Mouse (Mus musculus) ES-Bruce4 (cell line): ENCODE results near the gene Anp32a.

Source experiments
- CTCF ChIP-seq: IDR thresholded peaks from one replicate; pipeline ENCODE4 v1.8.1; 2011; ENCODE audit warnings: low read depth, low read length
- EP300 ChIP-seq: IDR thresholded peaks from 2 replicates; pipeline ENCODE4 v1.6.1; 2011; ENCODE audit warnings: low read depth, low read length; ENCODE audit not compliant: insufficient read depth
- POLR2A ChIP-seq: IDR thresholded peaks from one replicate; pipeline ENCODE4 v1.8.1; 2011; ENCODE audit warnings: low read length; ENCODE audit not compliant: insufficient read depth

DNA sequence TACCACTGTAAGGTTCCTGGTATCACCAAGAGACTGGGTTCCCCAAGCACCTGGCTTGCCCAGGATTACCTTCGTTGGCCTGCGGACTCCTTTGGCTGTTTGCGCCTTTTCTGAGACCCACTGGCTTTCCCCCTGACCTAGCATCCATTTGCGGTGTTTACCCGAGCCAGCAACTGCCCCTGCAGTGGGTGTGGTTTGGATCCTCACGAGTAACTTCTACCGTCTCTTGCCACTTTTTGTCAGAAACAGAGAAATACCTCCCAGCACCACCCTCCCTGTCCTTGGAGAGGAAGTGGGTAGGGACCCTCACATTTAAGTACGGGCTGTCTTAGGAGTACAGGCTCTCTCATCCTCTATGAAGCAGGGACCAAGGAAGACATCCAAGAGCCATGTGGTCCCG, 29.1 kb downstream of the Anp32a start:
- TF ChIP-seq POLR2A (no peak), CTCF (no peak), EP300 (no peak)
